Mouse (Mus musculus): ENCODE measurements around the gene Ank3. TPM values are rescaled to one million over a fixed set of nuclear protein-coding genes. Genes with fewer than 3 reads are reported as not detected.

Ank3 gene
- total and polyA plus RNA-seq, 3 experiments, result 3.2 to 6.7 TPM; not detected in 1

GRCm38 (mm10) chr10:69698699-69699098 lies 300.1 kb downstream of the Ank3 start:
- DNase-seq (ENCODE audit: low read depth, low spot score), result no peak
- no peaks in the 10 kb centered on the region for H3K9me3 ChIP-seq (replicated peaks; ENCODE audit: insufficient read depth, low read length)
- no peaks in the 10 kb centered on the region for H3K27me3 ChIP-seq (ENCODE audit: control insufficient read depth in 1 of 2, insufficient read depth in 2 of 2, low read length in 2 of 2)
- H3K27ac ChIP-seq (ENCODE audit: control insufficient read depth, low read depth, low read length), result no peak overlapping the region
- H3K36me3 ChIP-seq (ENCODE audit: control insufficient read depth in 1 of 2, insufficient read depth in 2 of 2, low read length in 2 of 2), result no peaks in the 10 kb centered on the region
- H3K79me2 ChIP-seq (ENCODE audit: control insufficient read depth, insufficient read depth, low read length, poor library complexity), result no peaks in the 10 kb centered on the region
- no peak for TF ChIP-seq MYC (IDR thresholded peaks at IDR 0.05; ENCODE audit: low read depth, low read length)
- TF ChIP-seq NRF1 (IDR thresholded peaks at IDR 0.05; ENCODE audit: insufficient read depth, low read depth, low read length, poor library complexity, severe bottlenecking), result no peak
- no peaks in the 10 kb centered on the region for H3K4me1 ChIP-seq (ENCODE audit: control insufficient read depth in 1 of 2, insufficient read depth in 2 of 2, low read length in 2 of 2)
- no peak overlapping the region for H3K4me3 ChIP-seq (ENCODE audit: control insufficient read depth in 1 of 2, insufficient read depth in 1 of 2, low read depth in 2 of 2, low read length in 2 of 2)
- no peak overlapping the region for H3K9ac ChIP-seq (ENCODE audit: control insufficient read depth, low read depth, low read length, poor library complexity, severe bottlenecking)

- H3K4me3 ChIP-seq (ENCODE audit: control insufficient read depth in 1 of 2, insufficient read depth in 1 of 2, low read depth in 2 of 2, low read length in 2 of 2), result no peak overlapping the region
- no peaks in the 10 kb centered on the region for H3K9me3 ChIP-seq (replicated peaks; ENCODE audit: insufficient read depth, low read length)
- H3K27ac ChIP-seq (ENCODE audit: control insufficient read depth, low read depth, low read length), result no peak overlapping the region
- H3K27me3 ChIP-seq (ENCODE audit: control insufficient read depth in 1 of 2, insufficient read depth in 2 of 2, low read length in 2 of 2), result no peaks in the 10 kb centered on the region
- TF ChIP-seq SIN3A (IDR thresholded peaks at IDR 0.05; ENCODE audit: low read length), result no peak
- H3K79me2 ChIP-seq (ENCODE audit: control insufficient read depth, insufficient read depth, low read length, poor library complexity), result no peaks in the 10 kb centered on the region
- no peaks in the 10 kb centered on the region for H3K4me1 ChIP-seq (ENCODE audit: control insufficient read depth in 1 of 2, insufficient read depth in 2 of 2, low read length in 2 of 2)
- H3K36me3 ChIP-seq (ENCODE audit: control insufficient read depth in 1 of 2, insufficient read depth in 2 of 2, low read length in 2 of 2), result no peaks in the 10 kb centered on the region
- DNase-seq (ENCODE audit: low read depth, low spot score), result no peak
- H3K9ac ChIP-seq (ENCODE audit: control insufficient read depth, low read depth, low read length, poor library complexity, severe bottlenecking), result no peak overlapping the region
These were observed 302.7 kb downstream of the Ank3 start for GRCm38 (mm10) chr10:69701226-69701625.

DNA sequence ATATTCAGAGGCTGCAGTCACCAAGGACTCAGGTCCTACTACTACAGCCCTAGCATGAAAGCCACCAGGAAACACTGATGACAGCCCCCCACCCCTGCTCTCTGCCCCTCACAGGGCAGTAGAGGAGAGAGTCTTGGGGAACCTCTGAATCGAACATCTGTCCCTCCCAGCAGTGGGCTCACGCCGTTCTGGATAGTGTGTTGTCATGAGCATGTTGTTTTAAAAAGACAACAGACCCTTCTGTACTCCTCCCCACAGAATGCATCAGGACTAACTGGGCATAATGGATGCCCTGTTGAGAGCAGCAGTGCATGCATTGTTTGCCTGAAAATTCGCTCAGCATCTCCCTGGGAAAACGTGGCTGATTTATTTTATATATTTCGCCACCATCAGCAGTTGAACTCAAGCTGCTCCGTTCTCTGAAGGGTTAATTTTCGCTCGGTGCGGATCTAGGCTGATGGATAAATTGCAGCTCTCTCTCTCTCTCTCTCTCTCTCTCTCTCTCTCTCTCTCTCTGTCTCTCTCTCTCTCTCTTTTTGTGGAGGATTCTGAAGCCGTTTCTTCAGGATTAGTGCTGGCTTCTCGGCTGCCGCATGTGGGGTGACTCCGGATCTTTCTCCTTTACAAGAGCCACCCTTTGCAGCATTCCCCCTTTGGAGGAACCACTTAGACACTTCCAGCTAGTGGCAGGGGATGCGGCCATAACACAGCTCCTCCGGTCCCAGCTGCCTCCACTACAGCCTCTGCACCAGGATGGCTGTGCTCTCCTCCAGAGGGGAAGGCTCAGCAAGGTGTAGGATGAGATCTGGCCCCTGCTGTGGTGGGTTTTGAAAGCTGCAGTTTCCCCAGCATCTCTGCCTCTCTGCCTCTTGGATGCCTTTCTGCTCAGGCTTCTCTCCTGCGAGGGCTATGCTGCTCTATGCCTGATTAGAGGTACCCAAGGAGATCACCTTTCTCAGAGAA lies 307.5 kb downstream of the Ank3 start:
- DNase-seq (ENCODE audit: low read depth, low spot score), result no peak
- Histone ChIP-seq H3K27ac (ENCODE audit: control insufficient read depth, low read depth, low read length) (no peak overlapping the region), H3K27me3 (ENCODE audit: control insufficient read depth in 1 of 2, insufficient read depth in 2 of 2, low read length in 2 of 2) (no peaks in the 10 kb centered on the region), H3K4me3 (ENCODE audit: control insufficient read depth in 1 of 2, insufficient read depth in 1 of 2, low read depth in 2 of 2, low read length in 2 of 2) (no peak overlapping the region), H3K4me1 (ENCODE audit: control insufficient read depth in 1 of 2, insufficient read depth in 2 of 2, low read length in 2 of 2) (no peaks in the 10 kb centered on the region), H3K79me2 (ENCODE audit: control insufficient read depth, insufficient read depth, low read length, poor library complexity) (no peaks in the 10 kb centered on the region), H3K9ac (ENCODE audit: control insufficient read depth, low read depth, low read length, poor library complexity, severe bottlenecking) (no peak overlapping the region), H3K9me3 (replicated peaks; ENCODE audit: insufficient read depth, low read length) (no peaks in the 10 kb centered on the region), H3K36me3 (ENCODE audit: control insufficient read depth in 1 of 2, insufficient read depth in 2 of 2, low read length in 2 of 2) (no peaks in the 10 kb centered on the region)
- TF ChIP-seq CHD1 (IDR thresholded peaks at IDR 0.05; ENCODE audit: low read depth, low read length), result no peak
- TF ChIP-seq HCFC1 (IDR thresholded peaks at IDR 0.05; ENCODE audit: low read depth, low read length), result no peak

Measured in MEL (cell line).